Mouse (Mus musculus): ENCODE measurements around the gene Soga1.

The Soga1 gene

DNA sequence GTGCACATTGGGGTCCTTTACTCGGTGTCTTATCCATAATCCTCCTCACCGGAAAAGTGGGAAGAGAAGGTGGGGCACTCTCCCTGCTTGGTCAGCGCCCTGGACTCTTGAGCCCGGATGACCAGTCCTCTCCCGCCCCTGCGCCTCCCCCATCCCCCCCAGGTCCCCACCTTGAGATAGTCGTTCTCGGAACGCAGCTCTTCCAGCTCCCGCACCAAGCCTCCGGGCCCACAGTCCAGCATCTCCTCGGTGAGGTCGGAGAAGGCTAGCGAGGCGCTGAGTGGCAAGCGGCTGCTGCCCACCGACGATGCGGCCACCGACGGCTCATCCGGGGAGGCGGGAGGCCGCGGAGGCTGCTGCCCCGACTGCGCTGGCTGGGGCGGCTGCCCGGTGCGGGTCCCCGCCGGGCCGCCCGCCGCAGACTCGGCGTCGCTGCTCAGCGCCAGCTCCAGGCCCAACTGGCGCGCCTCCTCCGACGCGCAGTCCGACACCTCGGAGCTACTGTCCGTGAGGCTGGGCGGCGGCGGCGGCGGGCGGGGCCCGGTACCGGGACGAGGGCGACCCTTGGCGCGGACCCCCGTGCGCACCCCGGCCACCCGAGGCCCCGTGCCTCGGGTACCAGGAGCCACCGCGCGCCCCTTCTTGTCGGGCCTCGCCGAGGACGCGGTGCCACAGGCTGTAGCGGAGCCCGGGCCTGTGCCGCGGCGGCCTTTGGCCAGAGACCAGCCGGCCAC, 828 bp downstream of the Soga1 start:
- DNase-seq = peak; percentile 59 to 68

GRCm38 (mm10) chr2:157077641-157078058, 1.4 kb downstream of the Soga1 start:
- peak; percentile 78 to 87 for DNase-seq

DNA sequence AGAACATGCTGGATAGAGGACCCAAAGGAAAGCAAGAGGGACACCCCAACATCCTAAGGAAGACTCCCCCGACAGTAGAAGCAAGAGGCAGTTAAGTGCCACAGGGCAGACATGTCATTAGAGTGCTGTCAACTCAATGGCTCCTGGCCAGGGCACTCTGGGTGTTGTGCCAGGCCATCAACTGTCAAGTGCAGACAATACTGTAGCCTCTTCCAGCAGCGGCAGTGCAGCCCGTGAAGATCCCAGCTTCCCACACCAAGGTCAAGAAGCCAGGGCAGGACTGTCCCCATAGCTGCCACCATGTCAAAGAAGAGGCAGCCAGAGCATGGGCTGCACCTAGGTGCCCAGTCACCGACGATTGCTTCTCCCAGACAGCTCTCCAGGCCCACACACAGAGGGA, 1.9 kb downstream of the Soga1 start:
- peak; percentile 91 to 94 for DNase-seq

GRCm38 (mm10) chr2:157076585-157076984, 2.5 kb downstream of the Soga1 start:
- DNase-seq = peak in 1 of 2 experiments; percentile 29

- DNase-seq = peak; percentile 84 to 86
These were observed 3.4 kb downstream of the Soga1 start for GRCm38 (mm10) chr2:157075685-157076084.

- DNase-seq = no peak
These were observed 3.8 kb downstream of the Soga1 start for GRCm38 (mm10) chr2:157075226-157075625.

DNA sequence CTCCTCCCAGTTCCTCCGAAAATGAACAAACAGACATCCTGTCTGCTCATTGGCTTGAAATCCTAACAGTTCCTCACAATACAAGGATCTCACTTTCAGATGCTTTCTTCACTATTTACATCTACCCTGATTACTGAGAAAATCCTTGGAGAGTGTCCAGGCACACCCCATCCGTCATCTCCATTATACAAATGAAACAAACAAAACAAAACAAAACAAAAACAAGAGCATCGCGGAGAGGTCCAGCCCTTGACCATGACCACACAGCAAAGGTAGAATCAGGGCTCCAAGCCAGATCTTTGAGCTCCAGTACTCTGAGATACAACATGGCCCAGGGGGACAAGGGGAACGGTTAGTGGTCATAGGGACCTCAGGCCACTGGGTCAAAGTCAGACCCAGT, 4.3 kb downstream of the Soga1 start:
- peak in 1 of 2 experiments; percentile 48 for DNase-seq

DNA sequence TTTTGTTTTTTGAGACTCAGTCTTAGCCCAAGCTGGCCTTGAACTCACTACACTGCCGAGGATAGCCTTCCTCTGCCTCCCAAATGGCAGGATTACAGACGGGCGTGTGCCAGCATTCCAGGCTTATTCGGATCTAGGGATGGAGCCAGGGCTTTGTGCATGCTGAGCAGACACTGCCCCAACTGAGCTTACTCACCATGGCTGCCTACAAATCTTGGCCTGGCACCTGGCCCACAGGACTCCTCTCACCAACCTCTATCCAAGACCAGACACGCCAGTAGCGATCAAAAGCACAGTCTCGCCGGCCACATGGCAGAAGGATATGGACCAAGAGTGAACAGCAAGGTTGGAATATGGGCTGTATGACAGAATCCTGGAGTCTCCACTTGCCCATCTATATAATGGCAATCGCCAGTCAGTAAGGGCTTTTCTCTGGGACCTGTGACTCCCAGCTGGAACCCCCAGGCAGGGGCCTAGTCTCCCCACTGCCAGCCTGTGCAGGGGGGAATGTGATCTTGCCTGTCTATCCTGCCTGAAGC, 4.8 kb downstream of the Soga1 start:
- peak; percentile 90 to 95 for DNase-seq

GRCm38 (mm10) chr2:157073378-157074052, 5.5 kb downstream of the Soga1 start:
- DNase-seq = no peak

- peak in 1 of 2 experiments; percentile 16 for DNase-seq
These were observed 6.6 kb downstream of the Soga1 start for GRCm38 (mm10) chr2:157072316-157072990.

GRCm38 (mm10) chr2:157071556-157071955, 7.5 kb downstream of the Soga1 start:
- peak; percentile 77 for DNase-seq

GRCm38 (mm10) chr2:157070365-157070764, 8.7 kb downstream of the Soga1 start:
- DNase-seq = peak; percentile 73 to 78

- no peak for DNase-seq
These were observed 9.2 kb downstream of the Soga1 start for GRCm38 (mm10) chr2:157069755-157070315.

GRCm38 (mm10) chr2:157069355-157069735, 9.7 kb downstream of the Soga1 start:
- DNase-seq = peak; percentile 95

DNA sequence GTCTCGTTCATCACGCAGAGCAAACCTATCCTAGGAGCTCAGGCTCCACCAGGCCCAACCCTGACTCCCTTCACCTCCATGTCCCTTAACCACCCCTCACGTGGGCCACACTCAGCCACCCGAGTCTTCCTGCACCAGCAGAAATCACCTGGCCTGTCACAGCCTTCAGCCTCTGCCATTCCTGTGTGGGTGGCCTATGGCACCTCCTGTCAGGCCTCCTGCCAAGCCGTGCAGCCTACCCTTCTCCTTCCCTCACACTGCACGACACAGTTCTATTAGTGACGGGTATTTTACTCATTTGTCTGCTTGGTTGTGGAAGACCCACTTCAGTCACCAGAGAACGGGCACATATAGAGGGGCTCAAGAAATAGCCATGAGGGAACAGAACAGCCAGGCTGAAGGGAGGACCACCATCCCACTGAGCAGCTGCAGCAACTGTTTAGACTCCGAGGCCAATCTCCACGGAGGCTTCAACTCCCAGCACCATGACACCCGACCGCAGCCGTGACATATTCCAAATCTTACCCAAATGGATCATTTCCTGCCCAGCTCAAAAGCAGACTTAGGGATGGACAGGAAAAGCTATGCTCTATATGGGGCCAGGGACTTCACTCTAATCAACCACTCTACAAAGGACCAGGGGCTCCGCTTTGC, 10.2 kb downstream of the Soga1 start:
- peak; percentile 74 for DNase-seq

DNA sequence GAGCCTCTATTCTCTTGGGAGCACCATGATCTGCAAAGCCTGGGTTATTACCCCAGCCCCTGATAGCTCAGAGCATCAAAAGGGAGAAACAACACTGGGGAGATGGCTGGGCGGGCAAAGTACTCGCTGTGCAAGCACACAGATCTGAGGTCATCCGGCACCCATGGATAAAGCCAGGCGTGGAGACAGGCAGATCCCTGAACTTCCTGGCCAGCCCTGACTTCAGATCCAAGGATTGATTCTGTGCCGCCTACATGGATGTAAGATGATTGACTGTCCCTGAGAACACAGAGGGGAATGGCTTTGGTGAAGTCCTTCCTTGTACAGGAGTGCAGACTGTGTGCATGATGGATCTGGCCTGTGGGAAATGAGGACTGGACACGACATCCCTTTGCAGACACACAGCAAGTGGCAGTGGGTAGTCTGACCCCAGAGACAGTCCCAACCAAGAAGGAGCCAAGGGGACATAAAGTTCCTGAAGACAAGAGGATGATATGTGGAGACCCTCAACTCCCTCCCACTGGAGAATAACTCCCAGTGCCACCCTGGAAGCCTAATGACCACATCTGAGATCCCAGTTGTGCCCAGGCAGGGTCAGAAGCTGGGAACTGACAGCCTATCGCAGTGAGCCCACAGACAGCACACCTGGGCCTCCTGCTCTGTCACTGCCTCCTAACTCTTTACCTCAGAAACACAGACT, 12.2 kb downstream of the Soga1 start:
- no peak for DNase-seq

DNA sequence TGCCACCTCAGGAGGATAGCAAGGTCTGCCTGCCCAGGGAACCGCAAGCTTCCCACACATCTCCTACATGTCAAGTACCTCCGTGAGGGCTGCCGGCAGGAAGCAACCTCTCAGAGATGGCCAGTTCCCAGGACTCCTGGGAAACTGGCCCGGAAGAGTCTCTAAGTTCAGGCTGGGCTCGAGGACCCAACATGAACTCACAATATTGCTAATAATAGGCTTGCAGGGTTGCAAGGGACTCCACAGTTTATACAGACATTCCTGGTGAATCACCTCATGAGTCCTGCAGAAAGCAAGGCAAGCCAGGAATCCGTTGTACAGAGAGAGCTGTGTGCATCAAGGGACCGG, 13.2 kb downstream of the Soga1 start:
- DNase-seq = peak in 1 of 2 experiments; percentile 25

DNA sequence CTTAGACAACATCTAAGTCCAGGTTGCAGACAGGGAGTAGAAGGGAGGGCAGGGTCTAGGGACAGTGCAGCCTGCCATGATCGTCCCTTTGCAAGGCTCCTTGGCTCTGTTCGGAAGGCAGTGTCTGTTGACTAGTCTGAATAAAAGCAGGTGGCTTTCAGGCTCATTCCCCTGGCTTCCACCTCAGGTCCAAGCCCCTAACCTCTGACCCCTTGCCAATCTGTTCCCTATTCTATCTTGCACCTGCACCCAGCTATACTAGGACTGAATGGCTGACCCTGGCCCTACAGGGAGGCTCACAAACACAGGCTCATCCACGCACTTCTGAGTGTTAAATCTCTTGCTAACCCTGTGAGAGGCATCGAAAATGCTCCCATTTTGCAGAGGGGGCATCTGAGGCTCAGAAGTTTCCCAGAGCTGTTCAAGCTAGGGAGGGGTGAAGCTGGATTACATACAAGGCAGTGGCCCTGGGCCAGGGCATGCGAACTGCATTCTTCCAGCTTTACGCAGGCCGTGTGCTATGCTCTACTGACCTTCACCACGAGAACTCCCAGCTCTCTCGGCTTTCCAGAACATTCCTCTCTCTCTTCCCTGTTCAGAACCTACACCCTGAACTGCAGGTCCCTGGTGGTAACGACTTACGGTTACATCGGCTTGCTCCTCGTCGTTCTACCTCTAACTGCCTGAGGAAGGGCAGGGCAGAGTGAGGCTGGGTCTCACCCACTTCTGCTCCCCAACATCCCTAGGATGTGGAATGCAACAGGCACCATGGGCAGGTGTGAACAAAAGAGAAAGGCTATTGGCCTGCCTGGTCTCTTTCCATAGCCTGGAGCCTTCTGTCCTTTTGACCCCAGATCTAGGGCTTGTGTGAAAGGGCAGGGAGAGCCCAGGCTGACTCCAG, 13.8 kb downstream of the Soga1 start:
- peak; percentile 37 to 38 for DNase-seq

DNA sequence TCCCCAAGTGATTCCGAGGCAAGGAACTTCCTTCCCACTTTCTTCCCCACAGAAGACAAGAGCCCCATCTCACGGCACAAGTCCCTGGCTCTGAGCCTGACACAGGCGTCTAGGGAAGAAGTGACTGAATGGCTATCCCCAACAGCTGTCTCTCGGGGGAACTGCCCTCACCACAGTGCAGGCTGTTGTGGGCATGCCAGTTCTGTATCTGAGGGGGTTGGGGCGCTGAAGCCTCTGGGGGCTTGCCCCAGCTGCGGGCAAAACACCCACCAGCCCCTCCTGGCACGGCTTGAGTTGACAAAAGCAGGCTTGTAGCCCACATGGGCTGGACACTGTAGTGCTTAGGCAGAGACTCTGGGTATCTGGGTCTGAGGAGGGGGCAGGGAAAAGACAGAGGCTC, 14.9 kb downstream of the Soga1 start:
- DNase-seq = peak; percentile 49

- DNase-seq = peak; percentile 52 to 53
These were observed 15.8 kb downstream of the Soga1 start for GRCm38 (mm10) chr2:157063241-157063700.

All from cerebellum, postnatal 14 days (tissue).